In the genomic region with DNA sequence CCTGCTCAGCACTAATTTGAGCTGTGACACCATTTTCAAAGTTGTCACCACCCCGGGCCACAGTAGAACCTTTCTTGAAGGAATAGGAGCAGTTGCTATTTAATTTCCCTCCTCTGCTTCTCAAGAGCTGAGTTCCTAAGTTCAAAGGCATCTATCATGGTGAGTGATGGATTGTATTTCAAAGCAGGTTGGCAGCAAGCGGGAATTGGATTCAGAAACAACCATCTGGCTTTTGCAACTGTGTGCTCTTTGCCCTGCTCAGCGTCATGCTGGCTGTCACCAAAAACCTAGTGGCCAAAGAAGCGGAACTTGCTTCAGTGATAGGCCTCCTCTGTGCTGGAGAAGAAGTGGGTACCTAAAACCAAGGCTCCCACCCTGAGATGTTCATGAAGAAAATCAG, we compare ENCODE assay signal across 17 mouse cellular contexts.
"Had no signal": no experiment of that assay in that cellular context is flagged by ENCODE, and none has a peak within 500 bp of the region (broad histone marks: within the 10 kb centered on the region; RNA-seq: fewer than 3 reads in every experiment).

No protein-coding gene starts in this region.

- H3K9me3 ChIP-seq: midbrain, embryonic 10.5 days; midbrain, embryonic 12.5 days; neural tube, embryonic 12.5 days; stomach, embryonic 15.5 days had no signal

- H3K9ac ChIP-seq: lung, embryonic 14.5 days; midbrain, embryonic 12.5 days; neural tube, embryonic 12.5 days; stomach, embryonic 15.5 days had no signal

- H3K36me3 ChIP-seq: midbrain, embryonic 10.5 days; midbrain, embryonic 12.5 days; neural tube, embryonic 12.5 days; stomach, embryonic 15.5 days had no signal

- H3K27me3 ChIP-seq: midbrain, embryonic 12.5 days; neural tube, embryonic 12.5 days; stomach, embryonic 15.5 days had no signal

- H3K4me2 ChIP-seq: lung, embryonic 14.5 days; midbrain, embryonic 12.5 days; neural tube, embryonic 12.5 days; stomach, embryonic 15.5 days had no signal

- ATAC-seq: midbrain, embryonic 16.5 days had no signal

- H3K4me1 ChIP-seq: midbrain, embryonic 10.5 days; midbrain, embryonic 12.5 days; neural tube, embryonic 12.5 days; stomach, embryonic 15.5 days had no signal

- H3K4me3 ChIP-seq: midbrain, embryonic 10.5 days; midbrain, embryonic 12.5 days; myocyte; neural tube, embryonic 12.5 days; stomach, embryonic 15.5 days had no signal

- DNase-seq: lung, adult 18-20 months; lung, embryonic 14.5 days; lung, postnatal 10 days; lung, postnatal 4 days; midbrain, embryonic 14.5 days; right cerebral cortex, postnatal 14 days; spleen, adult 18-20 months; thymus, adult 2 months; thymus, postnatal 25 days; thymus, postnatal 4 days had no signal

- H3K27ac ChIP-seq: midbrain, embryonic 10.5 days; midbrain, embryonic 12.5 days; neural tube, embryonic 12.5 days; stomach, embryonic 15.5 days; stomach, postnatal 0 days had no signal
